Mouse (Mus musculus): ENCODE data around the gene Slc35f1. TPM values are rescaled to one million over a fixed set of nuclear protein-coding genes. Genes with fewer than 3 reads are reported as not detected.

Gene Slc35f1
- total and polyA plus RNA-seq, 2 experiments = not detected

DNA sequence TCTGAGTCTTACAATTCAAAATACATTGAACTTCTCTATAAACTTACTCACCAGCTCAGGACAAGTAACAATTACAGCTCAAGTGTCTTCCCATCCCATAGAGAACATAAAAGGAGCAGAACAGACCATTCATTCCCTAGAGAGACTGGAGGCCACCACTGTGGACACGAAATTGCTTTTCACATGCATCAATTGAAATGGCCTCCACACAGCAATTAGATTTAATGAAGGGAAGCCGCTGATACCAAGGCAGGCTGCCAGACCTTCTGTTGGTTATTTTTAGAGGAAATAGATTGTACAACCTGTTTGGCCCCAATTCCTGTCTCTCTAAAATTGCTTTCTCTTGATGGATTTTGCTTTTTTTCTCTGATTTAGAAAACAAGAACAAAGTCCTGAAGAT lies 150.5 kb downstream of the Slc35f1 start:
- Histone ChIP-seq H3K27ac (replicated peaks; ENCODE audit: insufficient read depth, low read depth, low read length) (no peak overlapping the region), H3K36me3 (ENCODE audit: control insufficient read depth, insufficient read depth, low read length) (no peaks in the 10 kb centered on the region), H3K9ac (ENCODE audit: low read depth, low read length) (no peak overlapping the region), H3K79me2 (ENCODE audit: control insufficient read depth, insufficient read depth, low read length) (no peaks in the 10 kb centered on the region), H3K4me3 (ENCODE audit: insufficient read depth, low read depth, low read length) (no peak overlapping the region), H3K27me3 (ENCODE audit: control insufficient read depth, insufficient read depth, low read length) (no peaks in the 10 kb centered on the region), H3K4me1 (ENCODE audit: control insufficient read depth, insufficient read depth, low read length) (no peaks in the 10 kb centered on the region)
- WGBS = 63% methylated on average over 2 of the region's 2 CpGs
- TF ChIP-seq POLR2A (IDR thresholded peaks at IDR 0.05; ENCODE audit: extremely low read depth, insufficient read depth, low read length) (no peak), CTCF (IDR thresholded peaks at IDR 0.05; ENCODE audit: low read depth, low read length) (no peak)
- no peak for DNase-seq (ENCODE audit: extremely low read depth, low read depth, low spot score)

DNA sequence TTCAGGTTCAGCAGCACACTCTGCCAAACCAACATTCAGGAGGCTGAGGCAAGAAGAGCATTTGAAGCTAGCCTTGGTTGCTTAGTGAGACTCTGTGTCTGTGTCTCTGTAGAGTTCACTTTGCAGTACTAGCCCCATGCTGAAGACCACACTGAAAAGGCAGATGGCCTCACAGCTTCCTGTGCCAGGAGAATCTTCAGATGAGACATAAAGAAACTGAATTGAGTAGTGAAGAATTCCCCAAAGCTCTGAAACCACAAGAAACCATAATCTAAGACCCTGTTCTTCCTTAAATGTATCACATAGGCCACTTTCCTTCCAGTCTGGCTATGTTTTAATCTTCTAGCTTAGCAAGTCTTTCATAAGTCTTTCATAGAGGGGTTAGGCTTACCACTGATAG lies 161.7 kb downstream of the Slc35f1 start:
- H3K79me2 ChIP-seq (ENCODE audit: control insufficient read depth, insufficient read depth, low read length) = no peaks in the 10 kb centered on the region
- H3K4me3 ChIP-seq (ENCODE audit: insufficient read depth, low read depth, low read length) = no peak overlapping the region
- H3K27ac ChIP-seq (replicated peaks; ENCODE audit: insufficient read depth, low read depth, low read length) = no peak overlapping the region
- H3K4me1 ChIP-seq (ENCODE audit: control insufficient read depth, insufficient read depth, low read length) = no peaks in the 10 kb centered on the region
- H3K27me3 ChIP-seq (ENCODE audit: control insufficient read depth, insufficient read depth, low read length) = no peaks in the 10 kb centered on the region
- DNase-seq (ENCODE audit: extremely low read depth, low read depth, low spot score) = no peak
- H3K36me3 ChIP-seq (ENCODE audit: control insufficient read depth, insufficient read depth, low read length) = no peaks in the 10 kb centered on the region
- no peak overlapping the region for H3K9ac ChIP-seq (ENCODE audit: low read depth, low read length)
- TF ChIP-seq POLR2A (IDR thresholded peaks at IDR 0.05; ENCODE audit: extremely low read depth, insufficient read depth, low read length) = no peak
- TF ChIP-seq CTCF (IDR thresholded peaks at IDR 0.05; ENCODE audit: low read depth, low read length) = no peak

DNA sequence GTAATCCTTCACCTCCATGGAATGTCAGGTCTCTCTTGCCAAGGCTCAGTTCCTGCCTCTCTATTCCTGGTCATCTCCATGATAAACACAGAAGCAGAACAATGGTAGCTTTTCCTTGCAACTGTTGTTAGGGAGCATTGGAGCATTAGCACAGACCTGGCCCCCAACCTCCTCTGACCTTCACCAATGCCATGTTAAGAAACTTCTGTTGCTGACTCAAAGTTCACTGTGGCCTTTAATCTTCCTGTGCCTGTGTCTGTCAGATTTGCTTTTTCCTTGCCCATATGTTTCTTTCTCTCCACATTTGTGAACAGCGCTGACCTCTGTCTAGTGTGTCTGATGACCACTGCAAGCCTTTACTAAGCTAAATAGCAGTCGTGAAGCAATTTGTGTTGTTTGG lies 170.5 kb downstream of the Slc35f1 start:
- Histone ChIP-seq H3K79me2 (ENCODE audit: control insufficient read depth, insufficient read depth, low read length) (no peaks in the 10 kb centered on the region), H3K27ac (replicated peaks; ENCODE audit: insufficient read depth, low read depth, low read length) (no peak overlapping the region), H3K4me3 (ENCODE audit: insufficient read depth, low read depth, low read length) (no peak overlapping the region), H3K27me3 (ENCODE audit: control insufficient read depth, insufficient read depth, low read length) (no peaks in the 10 kb centered on the region), H3K36me3 (ENCODE audit: control insufficient read depth, insufficient read depth, low read length) (no peaks in the 10 kb centered on the region), H3K9ac (ENCODE audit: low read depth, low read length) (no peak overlapping the region), H3K4me1 (ENCODE audit: control insufficient read depth, insufficient read depth, low read length) (no peaks in the 10 kb centered on the region)
- no peak for TF ChIP-seq CTCF (IDR thresholded peaks at IDR 0.05; ENCODE audit: low read depth, low read length)
- no peak for TF ChIP-seq POLR2A (IDR thresholded peaks at IDR 0.05; ENCODE audit: extremely low read depth, insufficient read depth, low read length)
- 44% methylated on average over 2 of the region's 2 CpGs for WGBS
- no peak for DNase-seq (ENCODE audit: extremely low read depth, low read depth, low spot score)

DNA sequence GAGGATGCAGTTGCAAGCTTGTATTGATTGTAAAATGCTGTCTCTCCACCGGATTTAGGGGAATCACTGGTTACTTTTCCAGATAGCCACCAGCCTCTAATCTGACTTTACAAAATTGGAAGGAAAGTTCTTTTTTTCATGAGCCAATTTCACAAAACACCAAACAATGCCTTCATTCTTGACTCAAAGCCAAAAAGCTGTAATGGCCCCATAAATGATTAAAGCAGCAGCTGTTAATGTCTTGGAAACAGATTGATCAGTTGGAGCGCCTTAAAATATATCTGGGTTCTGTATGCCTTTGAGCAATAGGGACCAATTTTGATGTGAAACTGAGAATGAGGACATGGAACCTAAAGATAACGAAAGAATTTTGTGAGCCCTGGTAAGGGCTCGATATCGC lies 174.6 kb downstream of the Slc35f1 start:
- H3K27me3 ChIP-seq (ENCODE audit: control insufficient read depth, insufficient read depth, low read length) = no peaks in the 10 kb centered on the region
- H3K9ac ChIP-seq (ENCODE audit: low read depth, low read length) = no peak overlapping the region
- no peak for DNase-seq (ENCODE audit: extremely low read depth, low read depth, low spot score)
- TF ChIP-seq CTCF (IDR thresholded peaks at IDR 0.05; ENCODE audit: low read depth, low read length) (no peak), POLR2A (IDR thresholded peaks at IDR 0.05; ENCODE audit: extremely low read depth, insufficient read depth, low read length) (no peak)
- H3K4me1 ChIP-seq (ENCODE audit: control insufficient read depth, insufficient read depth, low read length) = peaks cover 2% of the 10 kb centered on the region; the same call in 1 of the 2 replicates
- no peaks in the 10 kb centered on the region for H3K79me2 ChIP-seq (ENCODE audit: control insufficient read depth, insufficient read depth, low read length)
- H3K36me3 ChIP-seq (ENCODE audit: control insufficient read depth, insufficient read depth, low read length) = no peaks in the 10 kb centered on the region
- H3K27ac ChIP-seq (replicated peaks; ENCODE audit: insufficient read depth, low read depth, low read length) = no peak overlapping the region
- 76% methylated on average over 5 of the region's 5 CpGs for WGBS
- H3K4me3 ChIP-seq (ENCODE audit: insufficient read depth, low read depth, low read length) = no peak overlapping the region

DNA sequence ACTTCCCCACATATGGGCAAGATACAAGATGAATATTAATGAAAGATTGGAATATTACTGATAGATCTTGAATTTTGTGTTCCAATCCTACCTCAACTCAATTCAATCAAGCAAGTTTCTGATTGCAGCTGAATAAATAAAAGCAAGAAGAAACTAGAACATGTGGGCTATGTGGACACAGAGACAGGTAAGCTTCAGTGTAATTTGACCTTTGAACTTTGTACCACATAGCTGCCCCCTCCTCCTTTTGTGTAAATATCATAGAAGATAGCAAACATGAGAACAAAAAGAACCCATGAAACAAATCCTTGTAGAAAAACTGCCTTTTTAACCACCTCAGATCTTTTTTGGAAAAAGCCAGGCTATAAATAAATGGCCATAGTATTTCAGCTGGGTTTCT lies 180.8 kb downstream of the Slc35f1 start:
- no peaks in the 10 kb centered on the region for H3K79me2 ChIP-seq (ENCODE audit: control insufficient read depth, insufficient read depth, low read length)

DNA sequence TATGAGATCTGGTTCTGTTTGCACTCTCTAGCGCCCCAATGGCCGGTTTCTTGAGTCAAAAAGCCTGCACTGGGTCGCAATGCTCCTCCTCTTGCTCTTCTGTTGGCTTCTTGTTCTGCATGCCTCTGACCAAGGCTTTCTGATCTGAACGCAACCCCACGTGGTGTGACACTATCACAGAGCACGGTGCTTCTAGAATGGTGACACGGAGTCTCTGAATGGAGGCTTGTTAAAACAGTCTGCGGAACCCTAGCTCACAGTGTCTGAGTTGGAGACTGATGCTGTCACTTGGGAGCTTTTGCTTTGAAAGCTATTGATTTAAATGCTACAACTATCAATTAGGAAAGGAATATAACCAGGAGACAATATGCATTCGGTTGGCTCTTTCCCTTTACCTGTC lies 183.8 kb downstream of the Slc35f1 start:
- no peaks in the 10 kb centered on the region for H3K36me3 ChIP-seq (ENCODE audit: control insufficient read depth, insufficient read depth, low read length)
- no peak for DNase-seq (ENCODE audit: extremely low read depth, low read depth, low spot score)
- H3K27me3 ChIP-seq (ENCODE audit: control insufficient read depth, insufficient read depth, low read length) = no peaks in the 10 kb centered on the region
- TF ChIP-seq CTCF (IDR thresholded peaks at IDR 0.05; ENCODE audit: low read depth, low read length) (no peak), POLR2A (IDR thresholded peaks at IDR 0.05; ENCODE audit: extremely low read depth, insufficient read depth, low read length) (no peak)
- H3K79me2 ChIP-seq (ENCODE audit: control insufficient read depth, insufficient read depth, low read length) = no peaks in the 10 kb centered on the region
- 81% methylated on average over 9 of the region's 9 CpGs for WGBS
- H3K4me1 ChIP-seq (ENCODE audit: control insufficient read depth, insufficient read depth, low read length) = peaks cover 12% of the 10 kb centered on the region
- H3K4me3 ChIP-seq (ENCODE audit: insufficient read depth, low read depth, low read length) = no peak overlapping the region
- no peak overlapping the region for H3K27ac ChIP-seq (replicated peaks; ENCODE audit: insufficient read depth, low read depth, low read length)
- H3K9ac ChIP-seq (ENCODE audit: low read depth, low read length) = no peak overlapping the region

More for the DNA sequence above, 180.8 kb downstream of the Slc35f1 start:
- peak; percentile 88 for DNase-seq (ENCODE audit: extremely low read depth, low read depth, low spot score)
- TF ChIP-seq POLR2A (IDR thresholded peaks at IDR 0.05; ENCODE audit: extremely low read depth, insufficient read depth, low read length) (no peak), CTCF (IDR thresholded peaks at IDR 0.05; ENCODE audit: low read depth, low read length) (no peak)
- Histone ChIP-seq H3K27me3 (ENCODE audit: control insufficient read depth, insufficient read depth, low read length) (no peaks in the 10 kb centered on the region), H3K4me1 (ENCODE audit: control insufficient read depth, insufficient read depth, low read length) (peaks cover 12% of the 10 kb centered on the region), H3K4me3 (ENCODE audit: insufficient read depth, low read depth, low read length) (no peak overlapping the region), H3K36me3 (ENCODE audit: control insufficient read depth, insufficient read depth, low read length) (no peaks in the 10 kb centered on the region), H3K9ac (ENCODE audit: low read depth, low read length) (0 out of 2 replicates have a peak overlapping the region, but pooled peaks have one; percentile 29), H3K27ac (replicated peaks; ENCODE audit: insufficient read depth, low read depth, low read length) (peak overlapping the region; percentile 58)

Data from liver, adult 2 months (tissue).